Mouse (Mus musculus): ENCODE measurements at regions not wholly inside any gene's neighbourhood (a gene's known extent, or its start where the extent isn't known, plus 50 kb on each side); places are given as distances from the start of the nearest gene placed in this dataset.
"Not testable (repeated sequence)": the region's sequence is repeated elsewhere in the genome, so short reads cannot be mapped to it uniquely, and the experiment has no call there.

DNA sequence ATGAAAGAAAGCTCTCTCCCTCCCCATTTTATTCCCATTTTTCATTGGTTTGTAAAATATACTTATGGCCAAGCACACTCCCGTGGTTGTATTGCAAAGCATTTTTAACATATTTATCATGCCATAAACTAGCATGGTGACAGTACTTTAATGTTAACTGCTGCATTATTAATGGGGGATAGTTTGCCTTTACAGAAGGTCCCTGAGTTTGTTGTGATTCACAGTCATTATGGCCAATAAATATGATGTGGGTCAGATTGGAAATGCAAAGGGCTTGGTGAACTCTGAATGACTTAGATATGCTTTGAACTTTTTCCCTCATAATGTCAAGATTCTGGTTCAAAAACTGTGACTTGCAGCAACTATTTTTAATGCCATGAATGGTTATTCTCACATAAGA, 157.1 kb downstream of the Fam174a start:
- Histone ChIP-seq H3K27me3 (no peaks in the 10 kb centered on the region), H3K27ac (replicated peaks) (no peak overlapping the region), H3K9me3 (no peaks in the 10 kb centered on the region), H3K36me3 (no peaks in the 10 kb centered on the region), H3K4me3 (no peak overlapping the region), H3K4me2 (replicated peaks) (no peak overlapping the region), H3K9ac (replicated peaks) (no peak overlapping the region), H3K4me1 (no peaks in the 10 kb centered on the region)
- WGBS = 74% methylated on average over 1 of the region's 1 CpGs
- no peak for ATAC-seq (replicated peaks)

GRCm38 (mm10) chr1:95493004-95493403, 174.4 kb downstream of the St8sia4 start:
- Histone ChIP-seq H3K4me3 (no peak overlapping the region), H3K9me3 (no peaks in the 10 kb centered on the region), H3K27ac (replicated peaks) (no peak overlapping the region), H3K27me3 (no peaks in the 10 kb centered on the region), H3K4me2 (replicated peaks) (no peak overlapping the region), H3K9ac (replicated peaks) (no peak overlapping the region), H3K36me3 (no peaks in the 10 kb centered on the region), H3K4me1 (no peaks in the 10 kb centered on the region)
- no peak for ATAC-seq (replicated peaks)

GRCm38 (mm10) chr1:95500671-95501070, 166.7 kb downstream of the St8sia4 start:
- H3K9ac ChIP-seq (replicated peaks); ATAC-seq (replicated peaks); H3K36me3 ChIP-seq; H3K4me1 ChIP-seq; H3K27me3 ChIP-seq; H3K9me3 ChIP-seq; H3K27ac ChIP-seq (replicated peaks); H3K4me2 ChIP-seq (replicated peaks); H3K4me3 ChIP-seq: not testable (repeated sequence)

GRCm38 (mm10) chr1:95508718-95509117, 158.7 kb downstream of the St8sia4 start:
- H3K9me3 ChIP-seq = no peaks in the 10 kb centered on the region
- no peak overlapping the region for H3K27ac ChIP-seq (replicated peaks)
- no peaks in the 10 kb centered on the region for H3K36me3 ChIP-seq
- no peak overlapping the region for H3K9ac ChIP-seq (replicated peaks)
- no peaks in the 10 kb centered on the region for H3K4me1 ChIP-seq
- 66% methylated on average over 2 of the region's 2 CpGs for WGBS
- no peak for ATAC-seq (replicated peaks)
- H3K4me3 ChIP-seq = no peak overlapping the region
- H3K27me3 ChIP-seq = no peaks in the 10 kb centered on the region
- H3K4me2 ChIP-seq (replicated peaks) = no peak overlapping the region

DNA sequence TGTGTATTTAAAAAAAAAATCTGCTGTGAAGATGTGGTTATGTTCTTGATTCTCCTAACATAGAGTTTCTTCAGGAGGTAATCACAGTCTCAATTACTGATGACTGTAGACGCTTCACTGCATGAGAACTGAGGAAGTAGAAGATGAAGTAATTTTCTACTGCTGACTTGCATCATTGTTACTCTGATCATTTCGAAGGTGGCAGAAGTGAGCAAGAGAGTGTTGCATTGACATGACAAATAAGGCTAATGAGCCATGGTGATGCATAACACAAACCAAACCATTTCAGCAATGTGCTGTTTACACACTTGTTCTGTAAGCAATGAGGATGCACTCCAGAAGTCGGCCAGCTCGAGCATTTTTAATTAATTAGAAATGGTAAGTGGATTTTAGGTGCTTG, 138.6 kb downstream of the St8sia4 start:
- no peak for ATAC-seq (replicated peaks)
- no peaks in the 10 kb centered on the region for H3K4me1 ChIP-seq
- 26% methylated on average over 4 of the region's 4 CpGs for WGBS
- no peak overlapping the region for H3K9ac ChIP-seq (replicated peaks)
- H3K4me3 ChIP-seq = no peak overlapping the region
- H3K36me3 ChIP-seq = no peaks in the 10 kb centered on the region
- H3K27ac ChIP-seq (replicated peaks) = no peak overlapping the region
- H3K9me3 ChIP-seq = no peaks in the 10 kb centered on the region
- no peaks in the 10 kb centered on the region for H3K27me3 ChIP-seq
- no peak overlapping the region for H3K4me2 ChIP-seq (replicated peaks)

DNA sequence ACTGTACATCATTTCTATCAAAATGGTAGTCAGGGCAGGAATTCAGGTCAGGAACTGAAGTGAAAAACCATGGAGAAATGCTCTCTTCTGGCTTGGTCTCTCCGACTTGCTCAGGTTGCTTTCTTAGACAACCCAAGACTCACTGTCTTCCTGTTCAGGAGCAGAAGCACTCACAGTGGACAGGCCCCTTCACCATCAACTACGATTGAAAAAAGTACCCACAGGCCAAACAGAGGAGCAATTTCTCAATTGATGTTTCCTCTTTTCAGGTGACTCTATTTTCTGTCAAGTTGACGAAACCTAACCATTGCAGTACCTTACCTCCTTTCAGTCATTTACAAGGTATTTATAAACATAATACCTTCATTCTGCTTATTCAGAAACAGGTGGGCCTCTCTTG, 136.4 kb downstream of the St8sia4 start:
- Histone ChIP-seq H3K4me1 (no peaks in the 10 kb centered on the region), H3K36me3 (no peaks in the 10 kb centered on the region), H3K4me3 (no peak overlapping the region), H3K27ac (replicated peaks) (no peak overlapping the region), H3K9me3 (no peaks in the 10 kb centered on the region), H3K4me2 (replicated peaks) (no peak overlapping the region), H3K27me3 (no peaks in the 10 kb centered on the region), H3K9ac (replicated peaks) (no peak overlapping the region)
- no peak for ATAC-seq (replicated peaks)
- whole genome bisulfite sequencing = 91% methylated on average over 3 of the region's 3 CpGs

All from forebrain, embryonic 15.5 days (tissue).